Mouse (Mus musculus) forebrain, embryonic 16.5 days (tissue): ENCODE results near the gene Slc25a30. TPM values are rescaled to one million over a fixed set of nuclear protein-coding genes. Genes with fewer than 3 reads are reported as not detected.

Experiments
- ATAC-seq: fragments of 200-750 bp; cut with Nextera tagmentation; 2 replicates; pipeline ENCODE4 v1.8.0; 2017; ENCODE audit warnings: mild to moderate bottlenecking, moderate library complexity
- H3K27ac ChIP-seq: fragments of 300-500 bp; sonication (generic); 2 replicates; pipeline ENCODE4 v1.5.1; 2014; ENCODE audit warnings: low read length, control low read depth
- H3K27me3 ChIP-seq: fragments of 300-500 bp; sonication (generic); replicated peaks from 2 replicates; pipeline ENCODE4 v1.6.1; 2014; ENCODE audit warnings: low read length; ENCODE audit not compliant: control insufficient read depth, insufficient read depth
- H3K36me3 ChIP-seq: fragments of 300-500 bp; sonication (generic); 2 replicates; pipeline ENCODE4 v1.6.1; 2014; ENCODE audit not compliant: control insufficient read depth, insufficient read depth
- H3K4me1 ChIP-seq: fragments of 300-500 bp; sonication (generic); replicated peaks from 2 replicates; pipeline ENCODE4 v1.6.1; 2014; ENCODE audit warnings: low read length; ENCODE audit not compliant: control insufficient read depth, insufficient read depth
- H3K4me2 ChIP-seq: fragments of 300-500 bp; sonication (generic); 2 replicates; pipeline ENCODE4 v1.6.1; 2014; ENCODE audit warnings: mild to moderate bottlenecking, low read length, control low read depth
- H3K4me3 ChIP-seq: fragments of 300-500 bp; sonication (generic); replicated peaks from 2 replicates; pipeline ENCODE4 v1.5.1; 2014; ENCODE audit warnings: mild to moderate bottlenecking, low read length, control low read depth
- H3K9ac ChIP-seq: fragments of 300-500 bp; sonication (generic); replicated peaks from 2 replicates; pipeline ENCODE4 v1.6.1; 2014; ENCODE audit warnings: low read depth, low read length, control low read depth
- H3K9me3 ChIP-seq: fragments of 300-500 bp; sonication (generic); 2 replicates; pipeline ENCODE4 v1.6.1; 2016; ENCODE audit warnings: low read length; ENCODE audit not compliant: control insufficient read depth
- WGBS: fragments of 180-500 bp; shearing (Covaris S2); extraction: QIAGEN DNeasy Blood & Tissue Kit; methylation state at CpG from one replicate; pipeline ENCODE4 v1.1.7; 2014; 5-methylcytosine and 5-hydroxymethylcytosine counted together
- polyA plus RNA-seq: library from polyadenylated mRNA; unstranded; fragments of >200 nt; fragmentation: Nextera tagmentation; extraction: Ambion mirVana; gene quantifications from 2 replicates; pipeline ENCODE4 v1.2.1, GENCODE M21; 2015

Slc25a30 gene
- polyA plus RNA-seq, 1 experiment from 2014 or later, result 9.3 TPM

DNA sequence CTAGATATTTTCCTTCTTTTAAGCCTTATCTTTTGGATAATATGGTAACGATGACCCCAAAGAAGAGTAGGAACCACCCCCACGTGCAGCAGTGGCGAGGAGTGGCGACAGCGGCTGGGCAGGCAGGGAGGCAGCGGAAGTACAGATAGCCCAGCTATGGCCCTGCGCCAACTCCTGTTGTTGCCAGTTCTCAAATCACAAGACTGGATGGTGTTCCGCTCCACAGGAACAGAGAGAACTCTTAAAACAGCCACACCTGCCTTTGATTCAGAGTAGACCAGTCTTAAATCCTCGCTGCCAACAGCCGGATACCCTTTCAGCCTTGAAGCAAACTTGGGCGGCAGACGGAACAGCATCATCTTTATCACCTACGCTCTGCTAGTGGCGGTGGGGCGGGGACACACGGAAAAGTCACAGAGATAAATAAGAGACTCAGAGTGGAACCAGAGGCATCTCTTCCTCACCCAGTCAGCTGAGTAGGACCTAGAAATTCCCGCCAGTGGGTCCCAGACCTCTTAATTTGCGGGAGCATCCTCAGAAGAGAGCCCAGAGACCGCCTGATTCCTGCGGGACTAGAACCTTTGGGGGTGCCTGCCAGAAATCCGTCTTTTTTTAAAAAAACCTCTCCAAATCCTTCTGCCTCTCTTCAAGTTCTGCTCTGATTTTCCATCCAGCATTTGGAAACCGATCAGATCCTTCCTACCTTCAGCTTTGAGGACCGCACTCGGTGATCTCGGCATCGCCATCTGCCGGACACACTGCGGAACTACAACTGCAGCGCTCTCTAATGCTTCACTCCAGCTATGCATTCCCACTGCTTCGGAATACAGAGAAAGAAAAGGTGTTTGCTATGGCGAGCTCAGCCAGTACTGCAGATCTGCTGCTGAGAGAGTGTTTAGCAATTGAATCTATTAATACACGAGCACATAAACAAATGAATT, 42.3 kb upstream of the Slc25a30 start:
- H3K9ac ChIP-seq, result peak overlapping the region; percentile 25
- H3K4me2 ChIP-seq, result peak overlapping the region; percentile 60
- peaks cover 4% of the 10 kb centered on the region; the same call in 1 of the 2 replicates for H3K27me3 ChIP-seq
- H3K9me3 ChIP-seq, result no peaks in the 10 kb centered on the region
- H3K27ac ChIP-seq, result no peak overlapping the region
- H3K4me3 ChIP-seq, result peak overlapping the region; percentile 31
- ATAC-seq, result peak; percentile 65
- H3K36me3 ChIP-seq, result no peaks in the 10 kb centered on the region
- WGBS, result 6% methylated on average over 32 of the region's 32 CpGs
- peaks cover 19% of the 10 kb centered on the region for H3K4me1 ChIP-seq

DNA sequence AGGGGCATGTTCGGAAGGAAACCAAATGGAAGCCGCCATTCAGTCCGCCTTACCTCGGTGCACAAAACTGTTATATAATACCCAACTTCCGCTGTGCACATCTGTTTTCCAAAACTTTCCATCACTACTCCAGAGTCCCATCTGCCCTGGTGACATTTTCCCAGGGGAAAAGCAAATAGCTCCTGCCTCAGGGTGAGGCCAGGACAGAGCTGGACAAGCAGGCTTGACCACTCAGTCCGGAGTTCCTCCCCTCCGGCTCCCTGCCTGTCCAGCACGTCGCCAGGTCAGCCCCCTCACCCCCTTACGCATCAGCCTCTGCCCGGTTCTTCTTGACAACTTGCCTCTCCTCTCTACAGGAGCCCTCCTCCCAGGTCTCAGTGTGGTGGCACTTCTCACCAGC, 41.4 kb upstream of the Slc25a30 start:
- Histone ChIP-seq H3K9ac (no peak overlapping the region), H3K27ac (no peak overlapping the region), H3K4me3 (no peak overlapping the region), H3K4me2 (no peak overlapping the region), H3K9me3 (no peaks in the 10 kb centered on the region), H3K27me3 (peaks cover 4% of the 10 kb centered on the region; the same call in 1 of the 2 replicates), H3K36me3 (no peaks in the 10 kb centered on the region), H3K4me1 (peaks cover 10% of the 10 kb centered on the region)
- no peak for ATAC-seq
- 45% methylated on average over 11 of the region's 11 CpGs for WGBS

DNA sequence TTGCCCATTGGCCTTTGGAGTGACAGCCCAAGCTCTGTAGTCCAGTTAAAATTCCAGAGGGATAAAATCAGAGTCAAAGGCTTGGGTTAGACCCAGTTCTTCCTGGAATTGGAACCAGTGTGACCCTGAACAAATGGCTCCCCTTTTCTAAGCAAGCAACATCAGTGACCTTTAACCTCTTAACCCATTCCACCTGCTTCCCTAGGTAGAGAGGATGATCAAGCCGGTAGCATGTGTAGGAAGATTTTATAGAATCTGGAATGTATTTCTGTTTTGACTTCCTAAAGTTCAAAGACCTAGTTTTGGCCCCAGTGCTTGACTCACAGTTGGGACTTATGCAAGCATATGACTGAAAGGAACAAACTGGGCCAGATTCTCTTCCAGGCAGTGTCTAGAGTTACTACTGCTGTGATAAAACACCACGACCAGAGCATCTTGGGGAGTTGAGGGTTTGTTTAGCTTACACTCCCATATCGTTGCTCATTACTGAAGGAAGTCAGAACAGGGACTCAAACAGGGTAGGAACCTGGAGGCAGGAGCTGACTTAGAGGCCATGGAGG, 40.1 kb upstream of the Slc25a30 start:
- H3K36me3 ChIP-seq, result no peaks in the 10 kb centered on the region
- peaks cover 4% of the 10 kb centered on the region; the same call in 1 of the 2 replicates for H3K27me3 ChIP-seq
- no peak overlapping the region for H3K9ac ChIP-seq
- H3K4me1 ChIP-seq, result peaks cover 9% of the 10 kb centered on the region
- ATAC-seq, result no peak
- H3K9me3 ChIP-seq, result no peaks in the 10 kb centered on the region
- H3K4me2 ChIP-seq, result no peak overlapping the region
- WGBS, result 73% methylated on average over 3 of the region's 3 CpGs
- H3K4me3 ChIP-seq, result no peak overlapping the region
- no peak overlapping the region for H3K27ac ChIP-seq

DNA sequence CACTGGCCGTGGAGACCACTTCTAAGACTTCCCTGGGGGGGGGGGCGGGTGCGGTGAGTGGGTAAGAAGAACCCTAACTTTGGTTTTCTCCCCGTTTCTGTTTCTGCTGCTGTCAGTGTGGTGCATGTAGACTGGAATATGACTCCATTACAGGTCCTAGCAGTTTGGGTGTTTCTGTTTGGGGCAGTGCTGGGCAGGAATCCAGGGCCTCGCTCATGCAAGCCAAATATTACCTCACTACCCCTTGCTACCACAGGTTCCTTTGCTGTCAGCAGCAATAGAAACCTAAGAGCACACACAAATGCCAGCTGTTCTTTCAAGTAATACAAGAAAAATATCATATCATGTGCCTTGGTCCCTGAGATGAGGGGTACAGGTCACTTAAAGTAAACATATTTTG, 33.2 kb upstream of the Slc25a30 start:
- no peaks in the 10 kb centered on the region for H3K9me3 ChIP-seq
- no peak overlapping the region for H3K9ac ChIP-seq
- H3K4me1 ChIP-seq, result no peaks in the 10 kb centered on the region
- H3K27me3 ChIP-seq, result no peaks in the 10 kb centered on the region
- H3K4me3 ChIP-seq, result no peak overlapping the region
- no peak overlapping the region for H3K27ac ChIP-seq
- no peak for ATAC-seq
- WGBS, result 73% methylated on average over 5 of the region's 5 CpGs
- H3K4me2 ChIP-seq, result no peak overlapping the region
- no peaks in the 10 kb centered on the region for H3K36me3 ChIP-seq

- no peak overlapping the region for H3K27ac ChIP-seq
- H3K9me3 ChIP-seq, result no peaks in the 10 kb centered on the region
- no peaks in the 10 kb centered on the region for H3K27me3 ChIP-seq
- H3K4me3 ChIP-seq, result no peak overlapping the region
- H3K4me2 ChIP-seq, result no peak overlapping the region
- ATAC-seq, result no peak
- 94% methylated on average over 2 of the region's 2 CpGs for WGBS
- no peak overlapping the region for H3K9ac ChIP-seq
- H3K4me1 ChIP-seq, result no peaks in the 10 kb centered on the region
- no peaks in the 10 kb centered on the region for H3K36me3 ChIP-seq
Observed at GRCm38 (mm10) chr14:75819341-75819740, 32.5 kb upstream of the Slc25a30 start.

- no peaks in the 10 kb centered on the region for H3K9me3 ChIP-seq
- 96% methylated on average over 2 of the region's 2 CpGs for WGBS
- no peaks in the 10 kb centered on the region for H3K4me1 ChIP-seq
- H3K4me3 ChIP-seq, result no peak overlapping the region
- ATAC-seq, result no peak
- H3K27me3 ChIP-seq, result no peaks in the 10 kb centered on the region
- no peaks in the 10 kb centered on the region for H3K36me3 ChIP-seq
- H3K4me2 ChIP-seq, result no peak overlapping the region
- no peak overlapping the region for H3K9ac ChIP-seq
- H3K27ac ChIP-seq, result no peak overlapping the region
Observed at GRCm38 (mm10) chr14:75818528-75818927, 31.7 kb upstream of the Slc25a30 start.

DNA sequence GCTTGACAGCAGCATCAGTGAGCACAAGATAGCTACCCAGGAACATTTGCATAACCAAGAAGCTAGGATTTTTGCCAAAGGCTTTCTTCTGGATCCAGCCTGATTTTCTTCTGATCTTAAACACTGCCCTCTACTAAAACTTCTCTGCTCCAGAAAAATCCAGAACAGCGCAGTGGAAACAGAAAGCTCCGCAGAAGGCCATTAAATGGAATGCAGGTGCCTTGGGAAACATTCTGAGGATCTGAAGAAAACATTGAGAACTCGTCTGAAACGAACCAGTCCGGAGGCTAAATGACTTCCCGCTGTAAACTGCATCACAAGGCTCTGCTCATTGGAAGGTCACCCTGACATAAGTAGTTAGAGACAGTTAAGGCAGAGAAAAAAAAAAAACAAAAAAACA, 23.1 kb upstream of the Slc25a30 start:
- Histone ChIP-seq H3K9me3 (no peaks in the 10 kb centered on the region), H3K27ac (no peak overlapping the region), H3K4me3 (no peak overlapping the region), H3K9ac (no peak overlapping the region), H3K4me1 (no peaks in the 10 kb centered on the region), H3K4me2 (no peak overlapping the region), H3K27me3 (no peaks in the 10 kb centered on the region), H3K36me3 (no peaks in the 10 kb centered on the region)
- ATAC-seq, result no peak
- 86% methylated on average over 6 of the region's 6 CpGs for WGBS

DNA sequence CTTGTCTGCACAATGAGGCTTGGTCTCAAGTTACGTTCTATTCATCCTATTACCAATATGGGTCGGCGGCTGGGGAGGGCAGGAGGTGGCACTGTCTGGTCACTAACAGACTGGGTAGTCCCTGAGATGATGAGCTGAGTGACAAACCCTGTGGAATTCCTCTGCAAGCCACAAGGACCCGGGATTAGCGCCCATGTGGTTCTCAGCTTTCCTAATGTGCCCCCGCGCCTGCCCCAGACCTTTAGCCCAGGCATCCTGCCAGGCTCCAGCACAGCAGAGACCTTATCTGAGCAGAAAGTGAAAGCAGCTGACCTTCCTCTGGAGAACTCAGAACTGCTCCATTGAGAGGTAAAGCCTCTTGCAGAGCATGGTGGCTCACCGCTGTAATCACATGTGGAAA, 21.0 kb upstream of the Slc25a30 start:
- Histone ChIP-seq H3K27me3 (no peaks in the 10 kb centered on the region), H3K9ac (no peak overlapping the region), H3K27ac (no peak overlapping the region), H3K4me1 (no peaks in the 10 kb centered on the region), H3K4me2 (no peak overlapping the region), H3K36me3 (no peaks in the 10 kb centered on the region), H3K4me3 (no peak overlapping the region), H3K9me3 (no peaks in the 10 kb centered on the region)
- WGBS, result 73% methylated on average over 8 of the region's 8 CpGs
- no peak for ATAC-seq

- H3K9ac ChIP-seq, result no peak overlapping the region
- ATAC-seq, result no peak
- H3K27ac ChIP-seq, result no peak overlapping the region
- no peak overlapping the region for H3K4me3 ChIP-seq
- no peaks in the 10 kb centered on the region for H3K4me1 ChIP-seq
- H3K27me3 ChIP-seq, result no peaks in the 10 kb centered on the region
- H3K9me3 ChIP-seq, result no peaks in the 10 kb centered on the region
- no peaks in the 10 kb centered on the region for H3K36me3 ChIP-seq
- 51% methylated on average over 5 of the region's 5 CpGs for WGBS
- H3K4me2 ChIP-seq, result no peak overlapping the region
Observed at GRCm38 (mm10) chr14:75797769-75798386, 11.0 kb upstream of the Slc25a30 start.
